Mouse (Mus musculus): Measurements from ENCODE around the gene Serpinb1a.
"Not testable (repeated sequence)": the region's sequence is repeated elsewhere in the genome, so short reads cannot be mapped to it uniquely, and the experiment has no call there.

Gene Serpinb1a

DNA sequence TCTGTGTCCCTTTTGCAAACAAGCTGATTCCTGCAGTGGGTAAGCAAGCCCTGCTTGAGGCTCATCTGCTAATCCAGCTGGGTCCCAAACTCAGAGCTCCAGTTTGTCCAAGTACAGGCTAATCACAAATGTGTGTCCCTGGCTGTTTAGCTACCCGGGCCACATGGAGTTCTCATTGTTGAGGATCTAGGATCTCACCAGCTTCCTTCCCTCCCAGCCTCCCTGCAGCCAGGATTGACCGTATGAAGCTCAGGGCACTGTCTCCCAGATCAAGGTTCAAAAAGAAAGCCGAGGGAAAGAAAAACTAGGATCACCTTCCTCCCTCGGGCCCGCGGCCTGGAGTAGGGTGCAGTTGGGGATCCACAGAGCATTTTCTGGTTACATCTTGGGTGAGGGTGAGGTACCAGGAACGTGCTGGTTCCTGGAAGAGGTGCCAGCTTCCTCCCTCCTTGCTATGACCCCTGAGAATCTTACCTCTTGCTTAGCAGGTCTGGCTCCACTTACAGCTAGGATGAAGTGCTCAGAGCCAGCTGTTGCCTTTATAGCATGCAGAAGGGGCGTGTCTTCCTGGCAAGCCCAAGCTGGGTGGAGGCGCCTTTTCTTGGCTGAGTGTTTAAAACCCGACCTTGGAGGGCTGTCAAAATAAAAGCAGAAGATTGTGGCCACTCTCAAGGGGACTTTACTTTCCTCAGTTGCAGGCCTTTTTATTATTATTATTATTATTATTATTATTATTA is at the start of gene Serpinb1a:
Gene Serpinb1a (minus strand): TSS at position 518 of the 737 bp plus-strand sequence.
- no peak for DNase-seq (ENCODE audit: low read depth)

DNA sequence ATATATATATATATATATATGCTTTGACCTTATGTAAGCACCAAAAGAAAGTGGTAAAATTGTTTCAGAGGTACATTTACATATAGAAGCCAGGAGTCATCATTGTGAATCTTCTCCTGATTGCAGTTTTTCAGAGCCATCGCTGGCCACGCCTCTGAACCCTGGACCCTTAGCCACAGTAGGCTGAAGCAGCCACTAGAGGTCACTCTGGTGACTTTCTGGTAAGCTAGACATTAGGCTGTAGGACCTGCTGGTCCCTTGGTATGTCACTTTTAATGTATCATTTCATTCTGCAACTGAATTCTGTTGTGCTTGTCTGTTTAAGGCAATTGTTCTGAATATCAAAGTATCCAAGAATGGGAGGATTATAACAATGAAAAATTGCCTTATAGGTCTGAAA is 49.7 kb upstream of the Serpinb1a start:
- DNase-seq (ENCODE audit: low read depth) = peak; percentile 67

DNA sequence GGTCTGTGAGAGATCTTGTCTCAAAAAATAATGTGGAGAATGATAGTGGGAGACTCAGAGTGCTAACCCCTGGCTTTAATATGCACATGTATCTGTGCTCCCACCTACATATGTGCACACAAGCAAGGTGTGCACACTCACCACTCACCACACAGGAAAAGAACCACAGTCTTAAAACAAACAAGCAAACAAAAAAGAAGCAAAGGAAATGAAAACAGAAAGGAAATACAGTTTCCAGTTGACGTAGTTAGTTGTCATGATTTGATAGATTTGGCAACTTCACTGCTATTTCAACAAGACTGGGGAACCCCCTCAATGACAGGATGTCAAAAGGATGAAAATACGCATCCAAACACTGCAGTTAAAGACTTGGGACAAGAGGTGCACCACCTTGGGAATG is 48.1 kb upstream of the Serpinb1a start:
- DNase-seq (ENCODE audit: low read depth) = peak; percentile 52

DNA sequence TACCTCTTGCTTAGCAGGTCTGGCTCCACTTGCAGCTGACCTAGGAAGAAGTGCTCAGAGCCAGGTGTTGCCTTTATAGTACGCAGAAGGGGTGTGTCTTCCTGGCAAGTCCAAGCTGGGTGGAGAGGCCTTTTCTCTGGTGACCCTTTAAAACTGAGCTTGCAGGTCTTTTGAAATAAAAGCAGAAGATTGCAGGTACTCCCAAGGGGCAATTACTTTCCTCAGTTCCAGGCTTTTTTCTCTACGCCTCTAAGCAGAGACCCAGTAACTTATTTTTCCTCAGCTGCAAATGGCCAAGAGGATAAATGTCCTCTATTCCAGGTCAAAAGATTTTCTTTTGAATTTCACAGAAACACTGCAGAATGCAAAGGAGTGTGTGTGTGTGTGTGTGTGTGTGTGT is 47.1 kb upstream of the Serpinb1a start, which contains the start of gene Serpinb1c:
Gene Serpinb1c (minus strand): TSS at position 101 of the 400 bp plus-strand sequence.
- DNase-seq (ENCODE audit: low read depth) = no peak

DNA sequence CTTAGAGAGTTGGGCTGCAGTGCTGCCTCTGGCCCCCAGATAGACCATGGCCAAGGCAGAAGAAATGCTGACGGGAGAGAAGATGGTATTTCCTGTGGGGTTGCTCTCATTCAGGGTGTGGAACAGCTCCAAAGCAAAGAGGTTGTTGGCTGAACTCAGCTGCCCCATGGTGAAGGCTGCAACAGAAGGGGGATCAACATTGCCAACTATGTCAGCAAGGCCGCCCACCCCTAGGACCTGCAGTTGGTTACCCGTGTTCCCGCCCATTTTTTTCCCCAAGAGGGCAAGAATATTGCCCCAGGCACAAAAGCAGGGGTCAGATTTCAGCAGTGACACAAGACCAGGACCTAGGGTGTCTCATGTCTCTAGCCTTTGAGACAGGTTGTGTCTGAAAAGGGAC is 45.9 kb upstream of the Serpinb1a start:
- no peak for DNase-seq (ENCODE audit: low read depth)

DNA sequence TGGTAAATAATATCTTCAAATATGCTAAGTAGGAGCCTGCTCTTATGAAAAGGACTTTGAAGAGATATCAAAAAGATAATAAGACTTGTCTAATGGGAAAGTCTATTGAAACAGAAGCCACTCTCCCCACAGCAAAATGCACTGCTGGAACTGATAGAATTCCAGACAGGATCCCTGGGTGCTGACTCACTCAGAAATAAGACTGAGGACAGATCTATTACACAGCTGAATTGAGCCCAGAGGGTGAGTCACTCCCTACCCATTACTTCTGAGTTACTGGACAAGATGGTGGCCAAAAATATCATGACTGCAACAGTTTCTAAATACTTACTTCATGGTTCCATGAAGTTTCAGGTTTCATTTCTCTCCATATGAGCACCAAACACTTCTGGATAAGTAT is 33.8 kb upstream of the Serpinb1a start:
- DNase-seq (ENCODE audit: low read depth) = no peak

DNA sequence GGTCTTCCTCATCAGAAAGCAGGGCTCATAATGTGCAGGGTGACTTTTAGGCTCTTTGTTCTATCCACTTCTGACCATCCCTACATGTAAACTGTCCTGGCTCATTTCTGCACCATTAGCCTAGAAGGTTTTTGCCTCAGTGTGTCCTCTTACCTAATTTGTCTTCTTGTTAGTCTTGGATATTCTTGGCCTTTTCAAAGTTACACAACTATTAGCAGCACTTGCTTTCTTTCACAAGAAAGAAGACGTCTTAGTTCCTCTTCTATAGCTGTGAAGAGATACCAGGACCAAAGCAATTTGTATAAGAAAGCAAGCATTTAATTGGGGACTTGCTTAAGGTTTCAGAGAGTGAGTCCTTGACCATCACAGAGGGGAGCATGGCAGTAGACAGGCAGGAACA is 22.9 kb upstream of the Serpinb1a start:
- no peak for DNase-seq (ENCODE audit: low read depth)

DNA sequence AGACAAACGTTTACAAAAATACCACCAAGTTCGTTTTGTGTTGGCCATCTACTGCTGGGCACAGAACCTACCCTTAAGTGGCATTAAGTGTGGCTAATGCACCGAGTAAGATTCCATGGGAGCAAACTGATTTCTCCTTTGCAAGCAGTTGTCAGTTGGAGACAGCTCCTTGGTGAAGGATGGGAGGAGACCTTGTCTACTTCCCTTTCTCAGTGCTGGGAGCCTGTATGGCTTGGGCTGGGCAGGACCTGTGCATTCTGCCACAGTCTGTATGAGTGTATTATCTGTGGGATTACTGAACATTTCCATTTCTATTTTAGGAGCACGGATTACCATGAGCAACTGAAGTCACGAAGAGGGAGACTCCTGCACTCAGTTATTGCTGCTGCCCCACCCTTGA is 17.9 kb upstream of the Serpinb1a start:
- no peak for DNase-seq (ENCODE audit: low read depth)

DNA sequence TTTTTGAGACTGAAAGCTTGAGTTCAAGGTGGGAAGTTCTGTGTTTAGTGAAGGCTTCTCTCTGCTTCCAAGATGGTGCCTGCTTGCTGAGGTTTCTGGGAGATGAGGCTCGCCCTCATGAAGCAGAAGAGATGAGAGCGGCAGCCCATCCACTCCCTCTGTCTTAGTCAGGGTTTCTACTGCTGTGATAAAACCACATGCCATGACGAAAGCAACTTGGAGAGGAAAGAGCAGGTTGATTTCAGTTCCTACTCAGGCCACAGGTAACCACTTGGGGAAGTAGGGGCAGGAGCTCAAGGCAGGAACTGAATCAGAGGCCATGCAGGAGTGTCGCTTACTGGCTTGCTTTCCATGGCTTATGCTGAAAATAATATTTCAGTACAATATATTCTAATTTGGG is 17.2 kb upstream of the Serpinb1a start:
- DNase-seq (ENCODE audit: low read depth) = not testable (repeated sequence)

DNA sequence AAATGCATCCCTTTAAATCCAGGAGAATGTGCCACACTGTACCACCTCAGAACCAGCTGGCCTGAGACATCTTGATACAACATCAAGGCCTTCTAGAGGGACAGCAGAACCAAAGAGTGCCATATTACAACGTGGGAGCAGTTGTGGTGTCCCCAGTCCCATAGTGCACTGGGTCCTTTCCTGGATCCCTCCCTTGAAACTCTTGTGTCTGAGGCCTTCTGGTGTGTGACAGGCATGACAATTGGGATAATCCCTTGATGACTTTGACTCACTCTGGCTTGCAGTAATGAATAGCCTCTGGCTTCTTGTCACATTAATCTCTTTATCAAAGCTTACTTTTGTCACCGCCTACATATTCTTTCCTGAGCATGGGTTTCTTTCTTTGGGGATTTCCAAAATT is 16.0 kb upstream of the Serpinb1a start:
- DNase-seq (ENCODE audit: low read depth) = peak; percentile 21

DNA sequence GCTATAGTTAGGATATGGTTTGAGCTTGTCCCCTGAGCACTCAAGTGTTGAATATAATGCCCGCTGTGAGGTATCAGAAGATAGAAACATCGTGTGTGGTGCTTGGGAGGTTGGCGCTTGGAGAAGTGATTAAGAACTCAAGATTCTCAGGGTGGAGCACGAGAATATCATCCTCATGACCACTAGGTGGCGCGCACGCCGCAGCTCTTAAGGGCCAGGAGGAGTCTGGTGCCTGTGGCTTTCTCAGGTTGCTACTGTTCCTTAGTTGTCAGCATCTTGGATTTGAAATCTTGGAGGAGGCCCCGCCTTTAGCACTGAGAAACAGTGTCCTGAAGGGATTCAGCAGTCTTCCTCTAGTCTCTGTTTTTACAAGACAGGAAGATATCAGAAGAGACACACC is 15.5 kb upstream of the Serpinb1a start:
- DNase-seq (ENCODE audit: low read depth) = peak; percentile 85

DNA sequence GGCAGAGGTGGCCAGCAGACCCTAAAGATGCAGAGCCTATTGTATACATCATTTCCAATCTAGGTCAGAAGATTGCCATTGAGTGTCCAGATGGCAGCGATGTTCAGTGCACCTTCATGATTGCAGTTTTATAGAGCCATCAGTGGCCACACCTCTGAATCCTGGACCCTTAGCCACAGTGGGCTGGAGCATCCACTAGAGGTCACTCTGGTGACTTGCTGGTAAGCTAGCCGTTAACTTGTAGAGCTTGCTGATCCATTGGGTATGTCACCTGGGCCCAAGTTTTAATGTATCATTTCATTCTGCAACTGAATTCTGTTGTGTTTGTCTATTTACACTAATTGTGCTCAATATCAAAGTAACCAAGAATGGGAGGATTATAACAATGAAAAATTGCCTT is 14.6 kb upstream of the Serpinb1a start:
- DNase-seq (ENCODE audit: low read depth) = no peak

DNA sequence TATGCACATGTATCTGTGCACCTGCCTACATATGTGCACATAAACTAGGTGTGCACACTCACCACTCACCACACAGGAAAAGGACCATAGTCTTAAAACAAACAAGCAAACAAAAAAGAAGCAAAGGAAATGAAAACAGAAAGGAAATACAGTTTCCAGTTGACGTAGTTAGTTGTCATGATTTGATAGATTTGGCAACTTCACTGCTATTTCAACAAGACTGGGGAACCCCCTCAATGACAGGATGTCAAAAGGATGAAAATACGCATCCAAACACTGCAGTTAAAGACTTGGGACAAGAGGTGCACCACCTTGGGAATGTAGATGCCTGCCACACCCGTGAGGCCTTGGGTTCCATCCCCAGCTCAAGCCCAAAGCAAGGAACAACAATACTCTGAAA is 13.5 kb upstream of the Serpinb1a start:
- DNase-seq (ENCODE audit: low read depth) = peak; percentile 25

DNA sequence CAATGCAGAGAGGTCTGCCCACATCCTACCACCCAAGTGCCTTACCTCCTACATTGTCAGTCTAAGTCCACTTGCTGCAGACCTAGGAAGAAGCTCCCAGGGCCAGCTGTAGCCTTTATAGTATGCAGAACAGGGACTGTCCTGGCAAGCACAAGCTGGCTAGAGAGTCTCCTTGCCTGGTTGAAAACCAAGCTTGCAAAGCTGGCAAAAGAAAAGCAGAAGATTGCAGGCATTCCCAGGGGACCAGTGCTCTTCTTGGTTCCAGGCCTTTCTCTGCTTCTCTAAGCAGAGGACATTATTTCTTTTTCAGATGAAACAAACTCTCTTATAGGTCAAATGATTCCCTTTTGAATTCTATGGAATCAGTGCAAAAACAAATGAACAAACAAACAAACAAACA is 12.5 kb upstream of the Serpinb1a start:
- no peak for DNase-seq (ENCODE audit: low read depth)

DNA sequence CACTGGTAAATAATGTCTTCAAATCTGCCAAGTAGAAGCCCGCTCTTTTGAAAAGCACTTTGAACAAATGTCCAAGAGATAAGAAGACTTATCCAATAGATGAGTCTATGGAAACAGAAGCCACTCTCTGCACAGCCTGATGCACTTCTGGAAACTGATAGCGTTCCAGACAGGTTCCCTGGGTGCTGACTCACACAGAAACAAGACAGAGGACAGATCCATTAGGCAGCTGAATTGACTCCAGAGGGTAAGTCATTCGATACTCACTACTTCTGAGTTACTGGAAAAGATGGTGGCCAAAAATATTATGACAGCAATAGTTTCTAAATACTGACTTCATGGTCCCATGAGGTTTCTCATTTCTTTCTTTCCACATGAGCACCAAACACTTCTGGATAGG is 9.8 kb upstream of the Serpinb1a start:
- no peak for DNase-seq (ENCODE audit: low read depth)

DNA sequence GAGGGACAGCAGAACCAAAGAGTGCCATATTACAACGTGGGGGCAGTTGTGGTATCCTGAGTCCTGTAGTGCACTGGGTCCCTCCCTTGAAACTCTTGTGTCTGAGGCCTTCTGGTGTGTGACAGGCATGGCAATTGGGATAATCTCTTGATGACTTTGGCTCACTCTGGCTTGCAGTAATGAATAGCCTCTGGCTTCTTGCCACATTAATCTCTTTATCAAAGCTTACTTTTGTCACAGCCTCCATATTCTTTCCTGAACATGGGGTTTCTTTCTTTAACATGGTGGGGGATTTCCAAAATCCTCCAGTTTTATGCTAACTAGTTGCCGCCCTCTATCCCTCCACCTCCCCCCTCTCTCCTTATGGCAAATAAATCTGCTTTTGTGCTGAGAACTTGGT is 2.1 kb upstream of the Serpinb1a start:
- DNase-seq (ENCODE audit: low read depth) = no peak

DNA sequence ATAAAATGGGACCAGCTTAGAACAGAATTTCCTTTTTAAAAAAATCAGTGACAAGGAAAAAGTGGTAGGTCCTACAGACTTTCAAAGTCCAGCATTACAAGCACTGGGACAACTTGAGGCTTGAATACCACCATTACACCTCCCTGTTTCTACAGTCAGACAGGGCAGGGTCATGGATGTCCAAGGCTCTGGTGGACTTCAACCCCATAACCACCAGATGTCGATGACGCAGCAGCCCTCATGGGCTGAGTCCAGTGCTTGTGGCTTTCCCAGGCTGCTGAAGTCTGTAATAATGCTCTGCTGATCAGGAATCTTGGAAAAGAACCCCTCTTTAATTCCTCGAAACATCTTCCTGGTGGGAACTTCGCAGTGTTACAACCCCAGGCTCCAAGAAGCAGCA is 1.6 kb upstream of the Serpinb1a start:
- no peak for DNase-seq (ENCODE audit: low read depth)

DNA sequence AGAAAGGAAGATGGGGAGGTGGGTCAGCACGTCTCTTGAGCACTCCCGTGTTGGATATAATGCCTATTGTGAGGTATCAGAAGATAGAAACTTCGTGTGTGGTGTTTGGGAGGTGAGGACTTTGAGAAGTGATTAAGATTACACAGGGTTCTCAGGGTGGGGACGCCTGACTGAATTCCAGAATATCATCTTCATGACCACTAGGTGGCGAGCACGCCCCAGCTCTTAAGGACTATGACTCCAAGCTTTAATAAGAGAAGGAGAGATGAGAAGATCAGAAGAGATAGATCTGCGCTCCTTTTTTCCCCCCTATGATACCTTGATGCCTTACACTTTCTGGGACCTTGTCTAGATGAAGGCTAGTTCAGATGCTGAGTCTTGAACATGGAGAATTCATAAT is 982 bp upstream of the Serpinb1a start:
- DNase-seq (ENCODE audit: low read depth) = peak; percentile 68

DNA sequence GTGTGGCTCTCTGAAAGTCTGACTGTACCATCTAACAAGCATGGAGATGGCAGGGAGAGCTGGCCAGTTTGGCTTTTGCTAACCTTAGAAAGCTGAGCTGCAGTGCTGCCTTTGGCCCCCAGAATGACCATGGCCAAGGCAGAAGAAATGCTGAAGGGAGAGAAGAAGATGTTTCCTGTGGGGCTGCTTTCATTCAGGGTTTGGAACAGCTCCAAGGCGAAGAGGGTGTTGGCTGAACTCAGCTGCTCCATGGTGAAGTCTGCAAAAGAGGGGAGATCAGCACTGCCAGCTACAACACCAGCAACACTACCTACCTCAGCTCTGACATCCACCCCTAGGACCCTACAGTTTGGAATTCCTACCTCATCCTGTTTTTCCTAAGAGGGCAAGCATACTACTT is 829 bp downstream of the Serpinb1a start:
- no peak for DNase-seq (ENCODE audit: low read depth)

DNA sequence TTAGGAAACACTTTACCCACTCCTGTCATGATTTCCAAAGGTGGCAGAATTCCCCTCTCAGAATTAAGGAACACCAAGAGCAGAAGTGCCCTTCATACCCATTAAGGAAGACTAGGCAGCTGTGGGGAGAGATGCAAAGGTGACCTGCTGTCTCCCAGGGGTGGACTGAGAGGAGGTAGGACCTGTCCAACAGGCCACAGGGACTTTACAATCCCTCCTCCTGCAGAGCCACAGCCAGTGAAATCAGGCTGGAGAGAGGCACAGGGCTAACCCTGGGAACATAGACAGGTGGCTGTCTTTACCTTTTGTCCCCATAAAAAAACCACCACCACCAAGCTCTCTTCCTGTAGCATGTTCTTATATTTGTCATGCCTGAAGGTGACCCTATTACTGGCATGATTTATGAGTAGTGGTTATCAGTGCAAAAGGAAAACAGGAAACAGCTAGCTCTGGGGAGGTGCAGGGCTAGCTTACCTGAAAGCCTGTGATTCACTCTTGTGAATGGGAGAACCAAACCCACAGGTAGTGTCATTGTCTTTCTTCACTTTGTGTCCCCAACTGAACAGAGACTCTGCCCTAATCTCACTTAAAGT is 1.4 kb downstream of the Serpinb1a start:
- no peak for DNase-seq (ENCODE audit: low read depth)

DNA sequence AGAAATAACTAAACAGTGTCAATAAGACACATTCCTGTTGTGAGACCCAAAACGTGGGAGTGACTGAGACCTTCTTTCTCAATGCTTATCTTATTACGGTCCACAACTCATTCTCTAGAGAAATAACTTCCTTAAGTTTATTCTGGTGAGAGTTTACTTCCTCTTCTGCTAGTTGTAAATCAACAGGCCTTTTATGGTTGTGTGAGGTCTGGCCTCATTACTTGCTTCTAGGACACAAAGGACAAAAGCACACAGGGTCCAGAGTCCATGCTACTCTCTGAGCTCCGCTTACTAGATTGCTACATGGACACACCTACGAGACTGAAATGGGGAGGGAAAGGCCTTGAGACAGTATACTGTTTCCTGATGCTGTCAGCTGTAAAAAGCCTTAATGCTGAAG is 1.9 kb downstream of the Serpinb1a start:
- no peak for DNase-seq (ENCODE audit: low read depth)

DNA sequence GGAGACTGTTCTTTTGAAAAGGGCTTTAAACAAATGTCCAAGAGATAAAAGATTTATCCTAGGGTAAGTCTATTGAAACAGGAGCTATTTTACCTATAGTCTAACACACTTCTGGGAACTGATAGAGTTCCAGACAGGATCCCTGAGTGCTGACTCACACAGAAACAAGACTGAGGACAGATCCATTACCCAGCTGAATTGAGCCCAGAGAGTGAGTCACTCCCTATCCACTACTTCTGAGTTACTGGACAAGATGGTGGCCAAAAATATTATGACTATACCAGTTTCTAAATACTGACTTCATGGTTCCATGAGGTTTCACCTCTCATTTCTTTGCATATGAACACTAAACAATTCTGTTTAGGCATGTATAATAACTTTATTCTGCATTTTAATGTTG is 4.8 kb downstream of the Serpinb1a start:
- DNase-seq (ENCODE audit: low read depth) = no peak

DNA sequence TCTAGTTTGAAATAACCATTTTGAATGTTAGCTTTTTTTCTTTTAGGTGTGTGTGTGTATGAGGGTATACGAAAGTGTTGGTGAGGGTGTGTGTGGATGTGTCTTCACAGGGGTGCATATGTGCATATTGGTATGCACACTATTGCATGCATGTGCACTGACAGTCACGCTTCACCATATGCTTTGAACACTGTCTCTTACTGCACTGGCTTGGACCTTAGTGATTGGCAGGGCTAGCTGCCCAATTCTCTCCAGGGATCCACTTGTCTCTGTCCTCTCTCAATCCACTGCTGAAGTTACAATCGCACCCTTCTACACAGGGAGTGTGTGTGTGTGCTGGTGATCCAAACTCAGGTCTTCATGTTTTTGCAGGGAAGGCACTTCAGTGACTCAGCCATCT is 9.6 kb downstream of the Serpinb1a start:
- no peak for DNase-seq (ENCODE audit: low read depth)

DNA sequence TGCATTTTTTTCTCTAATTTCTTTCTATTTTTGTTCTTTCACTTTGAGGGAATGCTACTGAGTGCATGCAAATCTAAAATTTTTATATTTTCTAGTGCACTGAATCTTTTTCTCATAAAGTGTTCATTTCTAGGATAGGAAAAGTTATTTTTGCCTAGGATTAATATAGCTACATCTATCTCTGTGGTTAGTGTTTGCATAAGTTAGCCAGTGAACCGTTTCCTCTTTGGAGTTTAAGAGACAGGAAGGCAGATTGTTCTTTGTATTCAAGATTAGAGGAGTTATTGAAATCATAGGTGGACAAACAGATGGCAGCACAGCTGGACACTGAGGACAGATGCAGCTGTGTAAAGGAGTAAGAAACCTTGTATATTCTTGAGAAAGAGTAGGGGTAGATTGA is 11.7 kb downstream of the Serpinb1a start:
- DNase-seq (ENCODE audit: low read depth) = no peak

All from induced T-regulatory cell, adult 2 months (primary cell).